Mouse (Mus musculus): ENCODE measurements around the gene Plac8. TPM values are rescaled to one million over a fixed set of nuclear protein-coding genes. Genes with fewer than 3 reads are reported as not detected.

Gene Plac8
- polyA plus RNA-seq, 1 experiment from 2014 or later = 445 TPM

GRCm38 (mm10) chr5:100525620-100526019 is 46.4 kb downstream of the Plac8 start:
- no peak overlapping the region for H3K4me2 ChIP-seq (ENCODE audit: low read depth, low read length)
- no peaks in the 10 kb centered on the region for H3K4me1 ChIP-seq (ENCODE audit: control insufficient read depth, insufficient read depth, low read length)
- 63% methylated on average over 3 of the region's 3 CpGs for WGBS
- no peak overlapping the region for H3K27ac ChIP-seq (ENCODE audit: low read length)
- H3K36me3 ChIP-seq (ENCODE audit: control insufficient read depth, insufficient read depth, low read length) = 0 out of 2 replicates have a peak, but pooled peaks cover 2% of the 10 kb centered on the region
- no peak overlapping the region for H3K9ac ChIP-seq (ENCODE audit: low read depth, low read length)
- H3K27me3 ChIP-seq (replicated peaks; ENCODE audit: control insufficient read depth, insufficient read depth, low read length) = no peaks in the 10 kb centered on the region
- no peak for ATAC-seq
- H3K9me3 ChIP-seq (ENCODE audit: control insufficient read depth, low read length) = no peaks in the 10 kb centered on the region
- H3K4me3 ChIP-seq (ENCODE audit: low read length) = no peak overlapping the region

GRCm38 (mm10) chr5:100524921-100525320 is 47.1 kb downstream of the Plac8 start:
- H3K4me1 ChIP-seq (ENCODE audit: control insufficient read depth, insufficient read depth, low read length) = peaks cover 6% of the 10 kb centered on the region
- H3K27me3 ChIP-seq (replicated peaks; ENCODE audit: control insufficient read depth, insufficient read depth, low read length) = no peaks in the 10 kb centered on the region
- no peak overlapping the region for H3K9ac ChIP-seq (ENCODE audit: low read depth, low read length)
- ATAC-seq = no peak
- no peaks in the 10 kb centered on the region for H3K36me3 ChIP-seq (ENCODE audit: control insufficient read depth, insufficient read depth, low read length)
- H3K9me3 ChIP-seq (ENCODE audit: control insufficient read depth, low read length) = no peaks in the 10 kb centered on the region
- H3K4me3 ChIP-seq (ENCODE audit: low read length) = no peak overlapping the region
- WGBS = 90% methylated on average over 9 of the region's 9 CpGs
- no peak overlapping the region for H3K27ac ChIP-seq (ENCODE audit: low read length)
- no peak overlapping the region for H3K4me2 ChIP-seq (ENCODE audit: low read depth, low read length)

GRCm38 (mm10) chr5:100523331-100523730 is 48.7 kb downstream of the Plac8 start:
- Histone ChIP-seq H3K9me3 (ENCODE audit: control insufficient read depth, low read length) (no peaks in the 10 kb centered on the region), H3K27ac (ENCODE audit: low read length) (no peak overlapping the region), H3K9ac (ENCODE audit: low read depth, low read length) (no peak overlapping the region), H3K27me3 (replicated peaks; ENCODE audit: control insufficient read depth, insufficient read depth, low read length) (no peaks in the 10 kb centered on the region), H3K4me2 (ENCODE audit: low read depth, low read length) (no peak overlapping the region), H3K4me1 (ENCODE audit: control insufficient read depth, insufficient read depth, low read length) (peaks cover 10% of the 10 kb centered on the region), H3K36me3 (ENCODE audit: control insufficient read depth, insufficient read depth, low read length) (no peaks in the 10 kb centered on the region), H3K4me3 (ENCODE audit: low read length) (no peak overlapping the region)
- ATAC-seq = no peak
- WGBS = 93% methylated on average over 1 of the region's 1 CpGs

- 85% methylated on average over 2 of the region's 2 CpGs for WGBS
- Histone ChIP-seq H3K4me3 (ENCODE audit: low read length) (no peak overlapping the region), H3K4me2 (ENCODE audit: low read depth, low read length) (no peak overlapping the region)
Measured at GRCm38 (mm10) chr5:100520223-100520622, 51.8 kb downstream of the Plac8 start.

GRCm38 (mm10) chr5:100519027-100519411 is 53.0 kb downstream of the Plac8 start:
- WGBS = 5% methylated on average over 5 of the region's 5 CpGs

More at GRCm38 (mm10) chr5:100520223-100520622, 51.8 kb downstream of the Plac8 start:
- no peak for ATAC-seq
- Histone ChIP-seq H3K9me3 (ENCODE audit: control insufficient read depth, low read length) (no peaks in the 10 kb centered on the region), H3K36me3 (ENCODE audit: control insufficient read depth, insufficient read depth, low read length) (no peaks in the 10 kb centered on the region), H3K9ac (ENCODE audit: low read depth, low read length) (no peak overlapping the region), H3K27ac (ENCODE audit: low read length) (no peak overlapping the region; the same call in 1 of the 2 replicates), H3K4me1 (ENCODE audit: control insufficient read depth, insufficient read depth, low read length) (peaks cover 10% of the 10 kb centered on the region), H3K27me3 (replicated peaks; ENCODE audit: control insufficient read depth, insufficient read depth, low read length) (no peaks in the 10 kb centered on the region)

GRCm38 (mm10) chr5:100518049-100519026 is 53.7 kb downstream of the Plac8 start, which contains the start of gene Cops4:
Gene Cops4, plus strand, starts transcription at chr5:100518309.
- H3K36me3 ChIP-seq (ENCODE audit: control insufficient read depth, insufficient read depth, low read length) = no peaks in the 10 kb centered on the region
- peak within 1 kb of the TSS; percentile 73 for H3K4me2 ChIP-seq (ENCODE audit: low read depth, low read length)
- H3K9me3 ChIP-seq (ENCODE audit: control insufficient read depth, low read length) = no peaks in the 10 kb centered on the region
- H3K9ac ChIP-seq (ENCODE audit: low read depth, low read length) = peak within 1 kb of the TSS; percentile 89
- no peaks in the 10 kb centered on the region for H3K27me3 ChIP-seq (replicated peaks; ENCODE audit: control insufficient read depth, insufficient read depth, low read length)
- under 1% methylated on average over 64 of the region's 64 CpGs for WGBS
- H3K27ac ChIP-seq (ENCODE audit: low read length) = peak within 1 kb of the TSS; percentile 72
- H3K4me1 ChIP-seq (ENCODE audit: control insufficient read depth, insufficient read depth, low read length) = peaks cover 10% of the 10 kb centered on the region
- peak within 1 kb of the TSS; percentile 81 for H3K4me3 ChIP-seq (ENCODE audit: low read length)
- peak; percentile 99 for ATAC-seq

More at GRCm38 (mm10) chr5:100519027-100519411, 53.0 kb downstream of the Plac8 start:
- no peaks in the 10 kb centered on the region for H3K36me3 ChIP-seq (ENCODE audit: control insufficient read depth, insufficient read depth, low read length)
- H3K27ac ChIP-seq (ENCODE audit: low read length) = peak overlapping the region; percentile 72
- no peaks in the 10 kb centered on the region for H3K27me3 ChIP-seq (replicated peaks; ENCODE audit: control insufficient read depth, insufficient read depth, low read length)
- no peaks in the 10 kb centered on the region for H3K9me3 ChIP-seq (ENCODE audit: control insufficient read depth, low read length)
- peak overlapping the region; percentile 89 for H3K9ac ChIP-seq (ENCODE audit: low read depth, low read length)
- no peak for ATAC-seq
- H3K4me2 ChIP-seq (ENCODE audit: low read depth, low read length) = peak overlapping the region; percentile 61
- peak overlapping the region; percentile 81 for H3K4me3 ChIP-seq (ENCODE audit: low read length)
- peaks cover 10% of the 10 kb centered on the region for H3K4me1 ChIP-seq (ENCODE audit: control insufficient read depth, insufficient read depth, low read length)

- no peaks in the 10 kb centered on the region for H3K36me3 ChIP-seq (ENCODE audit: control insufficient read depth, insufficient read depth, low read length)
- no peaks in the 10 kb centered on the region for H3K27me3 ChIP-seq (replicated peaks; ENCODE audit: control insufficient read depth, insufficient read depth, low read length)
- no peak overlapping the region for H3K4me2 ChIP-seq (ENCODE audit: low read depth, low read length)
- no peak overlapping the region for H3K27ac ChIP-seq (ENCODE audit: low read length)
- no peak overlapping the region for H3K9ac ChIP-seq (ENCODE audit: low read depth, low read length)
- H3K4me1 ChIP-seq (ENCODE audit: control insufficient read depth, insufficient read depth, low read length) = no peaks in the 10 kb centered on the region; the same call in 1 of the 2 replicates
- no peak for ATAC-seq
- no peaks in the 10 kb centered on the region for H3K9me3 ChIP-seq (ENCODE audit: control insufficient read depth, low read length)
- no peak overlapping the region for H3K4me3 ChIP-seq (ENCODE audit: low read length)
Measured at GRCm38 (mm10) chr5:100512576-100512975, 59.5 kb downstream of the Plac8 start.

- Histone ChIP-seq H3K4me2 (ENCODE audit: low read depth, low read length) (no peak overlapping the region), H3K27ac (ENCODE audit: low read length) (no peak overlapping the region), H3K9ac (ENCODE audit: low read depth, low read length) (no peak overlapping the region), H3K9me3 (ENCODE audit: control insufficient read depth, low read length) (no peaks in the 10 kb centered on the region), H3K4me3 (ENCODE audit: low read length) (no peak overlapping the region), H3K4me1 (ENCODE audit: control insufficient read depth, insufficient read depth, low read length) (no peaks in the 10 kb centered on the region; the same call in 1 of the 2 replicates), H3K36me3 (ENCODE audit: control insufficient read depth, insufficient read depth, low read length) (no peaks in the 10 kb centered on the region), H3K27me3 (replicated peaks; ENCODE audit: control insufficient read depth, insufficient read depth, low read length) (no peaks in the 10 kb centered on the region)
- no peak; the same call in 1 of the 2 replicates for ATAC-seq
- 66% methylated on average over 11 of the region's 11 CpGs for WGBS
Measured at GRCm38 (mm10) chr5:100509247-100509646, 62.8 kb downstream of the Plac8 start.

Measured in intestine, embryonic 16.5 days (tissue).